Mouse (Mus musculus) embryonic facial prominence, embryonic 14.5 days (tissue): ENCODE measurements at regions not wholly inside any gene's neighbourhood (a gene's known extent, or its start where the extent isn't known, plus 50 kb on each side); places are given as distances from the start of the nearest gene placed in this dataset.
A peak's percentile ranks its signal among the peaks of the same experiment; 100 is the strongest.

Experiments used
- ATAC-seq: fragments of 200-750 bp; cut with Nextera tagmentation; 2 replicates; pipeline ENCODE4 v1.8.0; 2017; ENCODE audit warnings: low read depth, moderate number of reproducible peaks, moderate TSS enrichment
- DNase-seq: peaks from one replicate; pipeline ENCODE4 v3.0.0-alpha.2; 2015; ENCODE audit warnings: low spot score
- H3K27ac ChIP-seq: fragments of 300-500 bp; sonication (generic); replicated peaks from 2 replicates; pipeline ENCODE4 v1.5.1; 2014; ENCODE audit warnings: low read depth, mild to moderate bottlenecking, low read length, moderate library complexity
- H3K27me3 ChIP-seq: fragments of 300-500 bp; sonication (generic); replicated peaks from 2 replicates; pipeline ENCODE4 v1.6.1; 2014; ENCODE audit warnings: low read length; ENCODE audit not compliant: control insufficient read depth, insufficient read depth
- H3K36me3 ChIP-seq: fragments of 300-500 bp; sonication (generic); 2 replicates; pipeline ENCODE4 v1.6.1; 2014; ENCODE audit warnings: low read length, mixed read lengths; ENCODE audit not compliant: control insufficient read depth, insufficient read depth
- H3K4me1 ChIP-seq: fragments of 300-500 bp; sonication (generic); 2 replicates; pipeline ENCODE4 v1.6.1; 2014; ENCODE audit warnings: antibody characterized with exemption, low read length; ENCODE audit not compliant: control insufficient read depth, insufficient read depth
- H3K4me2 ChIP-seq: fragments of 300-500 bp; sonication (generic); 2 replicates; pipeline ENCODE4 v1.6.1; 2014; ENCODE audit warnings: low read depth, mild to moderate bottlenecking, low read length, moderate library complexity, mixed read lengths
- H3K4me3 ChIP-seq: fragments of 300-500 bp; sonication (generic); 2 replicates; pipeline ENCODE4 v1.5.1; 2014; ENCODE audit warnings: low read depth, mild to moderate bottlenecking, low read length
- H3K9ac ChIP-seq: fragments of 300-500 bp; sonication (generic); 2 replicates; pipeline ENCODE4 v1.6.1; 2014; ENCODE audit warnings: low read depth, mild to moderate bottlenecking, low read length, moderate library complexity, mixed read lengths
- H3K9me3 ChIP-seq: fragments of 300-500 bp; sonication (generic); 2 replicates; pipeline ENCODE4 v1.6.1; 2016; ENCODE audit warnings: low read length; ENCODE audit not compliant: control insufficient read depth
- WGBS: fragments of 180-500 bp; shearing (Covaris S2); extraction: QIAGEN DNeasy Blood & Tissue Kit; methylation state at CpG from one replicate; pipeline ENCODE4 v1.1.7; 2014; 5-methylcytosine and 5-hydroxymethylcytosine counted together

DNA sequence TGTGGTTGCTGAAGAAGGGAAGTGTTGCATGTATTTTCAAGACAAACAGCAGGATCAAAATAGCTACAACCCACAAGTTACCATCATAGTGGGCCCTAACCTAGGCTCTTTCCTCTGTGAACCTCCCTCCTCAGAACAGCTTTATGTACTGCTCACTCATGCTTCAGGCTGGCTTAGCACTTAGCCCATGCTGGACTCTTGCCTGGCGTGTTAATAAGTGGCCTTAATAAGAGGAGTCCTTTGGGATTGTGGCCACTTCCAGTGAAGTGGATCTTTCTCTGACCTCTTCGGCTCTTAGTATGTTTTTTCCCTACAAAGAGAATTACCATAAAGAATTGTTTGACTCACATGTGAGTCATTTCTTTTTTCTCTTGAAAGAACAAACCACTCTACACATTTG, 101.9 kb downstream of the Fam204a start:
- no peak overlapping the region for H3K4me2 ChIP-seq
- WGBS: 81% methylated on average over 2 of the region's 2 CpGs
- ATAC-seq: no peak
- no peaks in the 10 kb centered on the region for H3K36me3 ChIP-seq
- 0 out of 2 replicates have a peak, but pooled peaks cover 6% of the 10 kb centered on the region for H3K4me1 ChIP-seq
- H3K27ac ChIP-seq: no peak overlapping the region
- H3K9me3 ChIP-seq: no peaks in the 10 kb centered on the region
- no peak overlapping the region for H3K9ac ChIP-seq
- DNase-seq: no peak
- H3K27me3 ChIP-seq: no peaks in the 10 kb centered on the region
- H3K4me3 ChIP-seq: no peak overlapping the region

GRCm38 (mm10) chr19:60120917-60121316, 105.6 kb downstream of the Fam204a start:
- Histone ChIP-seq H3K27me3 (no peaks in the 10 kb centered on the region), H3K4me3 (no peak overlapping the region), H3K36me3 (no peaks in the 10 kb centered on the region), H3K4me2 (no peak overlapping the region), H3K27ac (no peak overlapping the region), H3K9ac (no peak overlapping the region), H3K9me3 (no peaks in the 10 kb centered on the region), H3K4me1 (0 out of 2 replicates have a peak, but pooled peaks cover 12% of the 10 kb centered on the region)
- DNase-seq (no peak), ATAC-seq (no peak)
- 61% methylated on average over 5 of the region's 5 CpGs for WGBS

DNA sequence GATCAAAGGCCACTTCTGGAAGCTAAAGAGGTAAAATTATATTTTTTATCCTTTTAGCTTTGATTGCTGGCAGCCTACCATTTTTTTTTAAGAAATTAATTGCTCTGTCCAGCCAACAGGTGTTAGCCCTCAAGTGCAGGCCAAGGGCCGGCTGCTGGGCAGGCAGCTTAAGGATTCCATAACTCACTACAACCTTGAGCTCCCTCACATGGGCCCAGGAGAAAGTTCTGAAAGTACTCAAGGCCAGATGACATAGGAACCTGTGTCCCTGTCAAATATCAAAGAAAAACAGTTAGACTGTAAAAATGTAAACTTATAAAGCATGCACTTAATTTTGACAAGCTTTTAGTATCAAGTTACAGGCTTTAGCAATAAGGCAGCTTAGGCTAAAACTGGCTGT, 107.5 kb downstream of the Fam204a start:
- ATAC-seq: no peak
- DNase-seq: peak; percentile 45

GRCm38 (mm10) chr19:60113666-60114388, 112.7 kb downstream of the Fam204a start:
- Histone ChIP-seq H3K4me1 (no peaks in the 10 kb centered on the region), H3K9me3 (no peaks in the 10 kb centered on the region), H3K4me2 (no peak overlapping the region), H3K36me3 (no peaks in the 10 kb centered on the region), H3K4me3 (no peak overlapping the region), H3K27ac (no peak overlapping the region), H3K27me3 (no peaks in the 10 kb centered on the region), H3K9ac (no peak overlapping the region)
- WGBS: 34% methylated on average over 7 of the region's 7 CpGs
- no peak for ATAC-seq
- peak; percentile 28 for DNase-seq

More for the DNA sequence above, 107.5 kb downstream of the Fam204a start:
- Histone ChIP-seq H3K27me3 (no peaks in the 10 kb centered on the region), H3K4me2 (no peak overlapping the region), H3K9me3 (no peaks in the 10 kb centered on the region), H3K27ac (no peak overlapping the region), H3K4me3 (no peak overlapping the region), H3K4me1 (0 out of 2 replicates have a peak, but pooled peaks cover 12% of the 10 kb centered on the region), H3K9ac (no peak overlapping the region), H3K36me3 (no peaks in the 10 kb centered on the region)
- WGBS: 17% methylated on average over 1 of the region's 1 CpGs

- H3K9ac ChIP-seq: no peak overlapping the region
- H3K9me3 ChIP-seq: no peaks in the 10 kb centered on the region
- ATAC-seq: no peak
- no peak overlapping the region for H3K27ac ChIP-seq
- H3K4me1 ChIP-seq: no peaks in the 10 kb centered on the region
- H3K4me2 ChIP-seq: no peak overlapping the region
- H3K36me3 ChIP-seq: no peaks in the 10 kb centered on the region
- no peaks in the 10 kb centered on the region for H3K27me3 ChIP-seq
- no peak for DNase-seq
- H3K4me3 ChIP-seq: no peak overlapping the region
- whole genome bisulfite sequencing: 49% methylated on average over 6 of the region's 6 CpGs
Measured at GRCm38 (mm10) chr19:60110278-60110677, 116.2 kb downstream of the Fam204a start.

- 70% methylated on average over 8 of the region's 8 CpGs for WGBS
- Histone ChIP-seq H3K4me3 (no peak overlapping the region), H3K4me2 (no peak overlapping the region), H3K27me3 (no peaks in the 10 kb centered on the region), H3K4me1 (no peaks in the 10 kb centered on the region), H3K9me3 (no peaks in the 10 kb centered on the region), H3K9ac (no peak overlapping the region), H3K27ac (no peak overlapping the region), H3K36me3 (no peaks in the 10 kb centered on the region)
- DNase-seq (peak; percentile 10), ATAC-seq (no peak)
Measured at GRCm38 (mm10) chr19:60109488-60109887, 117.0 kb downstream of the Fam204a start.

GRCm38 (mm10) chr19:60097915-60098314, 128.6 kb downstream of the Fam204a start:
- 69% methylated on average over 3 of the region's 3 CpGs for WGBS

GRCm38 (mm10) chr19:60074986-60075385, 131.5 kb upstream of the Rab11fip2 start:
- H3K27ac ChIP-seq: no peak overlapping the region
- H3K36me3 ChIP-seq: no peaks in the 10 kb centered on the region
- DNase-seq (no peak), ATAC-seq (no peak)
- H3K9me3 ChIP-seq: no peaks in the 10 kb centered on the region
- H3K4me1 ChIP-seq: no peaks in the 10 kb centered on the region; the same call in 1 of the 2 replicates
- H3K27me3 ChIP-seq: no peaks in the 10 kb centered on the region
- no peak overlapping the region for H3K9ac ChIP-seq
- H3K4me3 ChIP-seq: no peak overlapping the region
- 25% methylated on average over 3 of the region's 3 CpGs for WGBS
- no peak overlapping the region for H3K4me2 ChIP-seq

More at GRCm38 (mm10) chr19:60097915-60098314, 128.6 kb downstream of the Fam204a start:
- no peaks in the 10 kb centered on the region for H3K27me3 ChIP-seq
- H3K27ac ChIP-seq: no peak overlapping the region
- no peak overlapping the region for H3K9ac ChIP-seq
- ATAC-seq (no peak), DNase-seq (no peak)
- no peak overlapping the region for H3K4me3 ChIP-seq
- no peaks in the 10 kb centered on the region for H3K36me3 ChIP-seq
- H3K4me2 ChIP-seq: no peak overlapping the region
- no peaks in the 10 kb centered on the region for H3K9me3 ChIP-seq
- H3K4me1 ChIP-seq: no peaks in the 10 kb centered on the region

GRCm38 (mm10) chr19:60073328-60073727, 129.9 kb upstream of the Rab11fip2 start:
- Histone ChIP-seq H3K36me3 (no peaks in the 10 kb centered on the region), H3K9me3 (no peaks in the 10 kb centered on the region), H3K4me2 (no peak overlapping the region), H3K27me3 (no peaks in the 10 kb centered on the region), H3K9ac (no peak overlapping the region), H3K4me3 (no peak overlapping the region), H3K4me1 (no peaks in the 10 kb centered on the region; the same call in 1 of the 2 replicates), H3K27ac (no peak overlapping the region)
- ATAC-seq (no peak), DNase-seq (no peak)
- WGBS: 36% methylated on average over 1 of the region's 1 CpGs
